Mouse (Mus musculus): ENCODE measurements at regions not wholly inside any gene's neighbourhood (a gene's known extent, or its start where the extent isn't known, plus 50 kb on each side); places are given as distances from the start of the nearest gene placed in this dataset.

DNA sequence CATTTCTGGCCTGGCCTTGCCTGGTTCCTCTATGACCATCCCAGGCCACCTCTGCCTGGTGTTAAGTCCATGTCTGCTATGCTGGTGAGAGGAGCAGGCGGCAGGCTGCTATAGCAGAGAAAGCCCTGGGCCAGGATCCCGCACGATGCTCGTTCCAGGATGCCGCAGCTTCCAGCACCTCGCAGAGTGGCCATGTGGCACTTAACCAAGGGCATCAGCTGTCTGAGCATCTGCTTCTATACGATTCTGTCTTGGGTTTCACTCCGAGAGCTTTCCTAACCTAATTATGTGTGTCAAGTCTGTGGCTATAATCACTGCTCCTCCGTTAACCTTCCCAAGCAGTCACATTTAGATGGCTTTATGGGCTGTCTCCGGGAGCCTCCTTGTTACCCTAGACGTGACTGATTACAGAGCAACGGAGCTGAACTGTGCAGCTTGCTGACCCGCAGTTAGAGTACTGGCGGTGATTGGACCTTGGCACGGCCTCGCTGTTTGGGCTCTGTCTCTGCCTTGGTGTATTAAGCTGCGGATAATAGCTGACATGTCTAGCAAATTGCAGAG, 64.4 kb downstream of the Ackr3 start:
- DNase-seq = no peak

DNA sequence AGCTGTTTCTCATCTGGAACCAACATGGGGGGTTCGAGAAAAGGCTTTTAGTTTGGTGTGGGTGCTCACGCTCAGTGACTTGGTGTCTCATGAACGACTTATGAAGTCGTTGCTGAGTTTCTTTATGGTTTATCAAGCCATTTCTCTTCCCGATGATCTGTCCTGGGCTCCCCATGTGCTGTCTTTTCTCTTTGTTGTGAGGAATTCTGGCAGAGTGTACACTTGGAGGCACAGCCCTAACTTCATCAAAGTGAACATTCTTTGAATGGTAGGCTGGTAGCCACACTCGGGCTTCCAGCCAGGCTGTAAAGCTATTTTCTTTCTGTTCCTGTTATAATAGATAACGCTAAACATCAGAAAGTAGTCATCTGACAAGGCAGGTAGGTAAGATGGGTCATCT, 65.2 kb downstream of the Ackr3 start:
- no peak for DNase-seq

DNA sequence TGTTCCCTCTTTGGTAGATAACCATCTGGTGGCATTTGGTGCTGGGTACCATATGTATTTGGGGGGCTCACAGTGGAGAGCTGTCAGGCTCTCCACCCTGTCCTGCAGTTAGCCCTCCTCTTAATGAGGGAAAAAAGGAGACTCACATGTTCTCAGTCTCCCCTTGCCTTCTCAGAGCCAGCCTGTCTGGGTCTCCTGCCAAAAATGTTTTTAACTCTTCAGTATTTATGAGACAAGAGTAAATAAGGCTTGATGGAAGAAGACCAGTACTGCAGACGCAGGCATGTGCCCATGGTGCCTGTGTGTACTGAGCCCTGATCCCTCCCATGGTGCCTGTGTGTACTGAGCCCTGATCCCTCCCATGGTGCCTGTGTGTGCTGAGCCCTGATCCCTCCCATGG, 66.1 kb downstream of the Ackr3 start:
- DNase-seq = no peak

DNA sequence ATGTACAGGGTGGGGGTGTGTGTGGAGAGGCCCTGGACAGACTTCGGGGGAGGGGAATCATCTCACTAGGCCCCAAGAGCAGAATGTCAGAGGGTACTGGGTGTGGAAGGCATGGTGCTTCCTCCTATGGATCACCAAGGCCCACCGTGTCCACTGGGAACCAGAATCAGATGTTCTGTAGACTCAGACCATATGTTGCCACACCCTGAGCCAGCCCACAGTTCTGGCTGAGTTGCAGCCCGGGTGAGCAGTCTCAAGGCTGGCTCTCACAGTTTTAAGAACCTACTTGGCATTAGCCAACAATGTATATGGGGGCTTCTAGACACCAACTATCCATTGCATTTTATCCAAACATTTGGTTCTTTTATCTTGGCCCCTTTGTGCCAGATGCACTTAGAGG, 67.5 kb downstream of the Ackr3 start:
- no peak for DNase-seq

DNA sequence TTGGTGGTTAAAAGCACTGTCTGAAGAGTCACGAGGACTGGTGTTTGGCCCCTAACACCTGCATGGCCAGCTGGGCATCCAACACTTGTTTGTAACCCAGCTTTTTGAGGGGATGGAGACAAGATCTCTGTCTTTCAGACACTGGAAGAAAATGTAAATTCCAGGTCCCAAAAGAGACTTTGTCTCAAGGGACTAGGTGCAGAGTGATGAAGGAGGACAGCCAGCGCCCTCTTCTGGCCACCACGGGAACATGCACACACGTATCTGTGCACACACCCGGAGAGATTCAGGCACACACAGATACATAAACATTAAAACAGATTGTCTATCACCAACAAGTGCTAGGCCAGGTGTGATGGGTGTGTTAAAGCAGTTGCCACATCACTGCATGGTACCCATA, 68.6 kb downstream of the Ackr3 start:
- DNase-seq = no peak

DNA sequence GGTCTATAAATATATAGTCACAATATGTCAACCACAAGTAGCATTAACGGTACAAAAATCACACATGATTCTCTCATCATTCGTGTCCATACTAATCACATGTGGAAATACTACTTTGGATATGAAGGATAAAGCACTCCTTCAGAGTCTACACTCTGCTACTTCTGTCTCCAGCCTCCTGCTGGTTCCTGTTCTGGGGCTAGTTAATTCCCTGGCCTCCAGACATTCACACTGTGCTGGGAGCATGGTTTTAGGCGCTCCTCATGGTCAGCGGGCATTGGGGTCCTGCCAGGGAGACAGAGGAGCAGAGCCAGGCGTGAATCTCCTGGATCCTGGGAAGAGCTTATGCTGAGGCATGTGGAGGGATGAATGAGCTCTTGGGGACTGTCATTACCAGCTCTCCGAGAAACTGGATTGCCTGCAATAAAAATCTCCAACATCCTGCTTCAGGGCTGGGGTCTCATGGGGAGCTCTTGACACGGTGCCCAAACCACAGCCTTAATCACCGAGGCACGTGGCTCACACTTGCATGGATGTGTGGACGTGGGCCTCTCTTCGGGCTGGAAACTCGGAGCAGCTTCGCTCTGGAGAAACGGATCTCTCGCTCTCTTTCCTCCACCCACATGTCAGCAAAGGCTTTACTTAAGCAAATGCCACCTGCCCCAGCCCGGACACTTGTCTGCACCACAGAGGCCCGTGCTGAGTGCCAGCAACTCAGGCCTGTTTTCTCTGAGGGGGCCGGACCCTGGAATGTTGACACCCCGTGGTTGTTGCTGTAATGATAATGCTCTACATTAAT, 69.2 kb downstream of the Ackr3 start:
- DNase-seq = peak in 1 of 2 experiments; percentile 33

DNA sequence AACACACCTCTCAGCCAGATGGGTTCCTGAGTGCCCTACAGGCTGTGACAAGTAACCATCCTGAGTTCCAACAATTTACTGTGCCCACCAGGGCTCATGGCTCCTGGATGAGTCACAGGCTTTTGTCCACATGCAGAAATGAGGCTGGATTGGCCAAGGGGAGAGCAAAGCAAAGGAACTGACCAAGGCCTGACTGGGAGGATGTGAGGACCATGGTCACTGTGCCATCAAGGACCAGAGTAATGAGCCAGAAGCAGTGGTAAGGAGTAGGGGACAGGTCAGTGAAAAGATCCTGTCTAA, 69.8 kb downstream of the Ackr3 start:
- DNase-seq = no peak

DNA sequence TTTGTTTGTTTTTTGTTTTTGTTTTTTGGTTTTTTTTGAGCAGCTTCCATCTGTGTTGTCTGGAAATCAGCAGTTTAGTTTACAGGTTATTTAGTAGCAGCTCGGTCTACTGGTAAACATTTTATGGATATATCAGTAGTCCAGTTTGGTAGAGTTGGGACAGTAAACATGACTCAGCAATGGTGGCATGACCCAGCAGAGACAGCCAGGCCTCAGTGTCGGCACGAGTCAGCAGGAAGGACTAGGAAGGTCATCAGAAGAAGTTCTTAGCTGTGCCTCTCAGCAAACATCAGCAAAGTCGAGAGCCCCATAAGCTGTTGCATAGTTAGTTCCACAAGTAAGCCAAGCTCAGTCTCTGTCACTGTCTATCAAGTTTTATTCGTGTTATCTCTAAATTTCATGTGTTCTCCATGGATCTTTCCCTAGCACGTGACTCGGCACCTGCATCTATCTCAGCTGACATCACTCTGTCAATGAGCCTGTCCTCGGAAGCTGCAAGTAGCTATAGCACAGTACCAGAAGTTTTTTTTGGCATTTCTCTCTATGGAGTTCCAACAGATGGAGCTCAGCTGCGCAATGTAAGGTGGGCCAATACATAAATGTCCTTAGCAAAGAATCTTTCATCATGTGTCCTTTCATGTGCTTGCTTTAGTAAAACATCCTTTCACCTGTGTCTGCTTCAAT, 71.3 kb downstream of the Ackr3 start:
- DNase-seq = no peak

DNA sequence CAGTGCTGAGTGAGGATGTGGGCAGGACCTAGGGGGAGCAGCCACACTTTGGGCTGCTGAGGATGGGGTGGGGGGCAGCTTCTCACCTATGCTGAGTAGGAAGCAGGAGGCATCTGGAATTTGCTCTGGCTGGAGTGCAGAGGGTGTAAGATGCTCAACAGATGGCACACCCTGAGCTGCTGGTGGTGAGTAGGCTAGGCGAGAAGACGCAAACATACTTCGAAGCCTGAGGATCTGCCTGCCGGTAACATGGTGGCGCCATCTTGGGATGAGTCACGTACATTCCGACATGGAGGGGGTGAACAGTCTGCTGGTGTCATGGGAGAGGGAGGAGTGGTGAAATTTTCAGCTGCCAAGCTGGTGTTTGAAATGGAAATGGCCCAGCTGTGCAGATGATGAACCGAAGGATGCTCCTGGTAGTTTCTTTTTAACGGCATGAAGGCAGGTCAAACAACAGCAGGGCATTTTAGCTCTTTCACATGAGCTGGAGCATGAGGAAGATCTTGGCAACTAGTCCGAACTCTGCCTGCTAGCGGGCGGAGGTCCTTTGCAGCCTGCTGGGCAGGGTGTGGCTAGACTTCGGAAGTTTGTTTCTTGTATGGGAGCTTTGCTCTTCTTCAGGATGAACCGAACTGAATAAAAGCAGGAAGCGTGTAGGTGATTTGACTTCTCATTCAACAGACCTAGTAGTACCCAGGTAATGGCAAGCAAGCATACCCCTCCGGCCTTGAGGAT, 72.2 kb downstream of the Ackr3 start:
- no peak for DNase-seq

DNA sequence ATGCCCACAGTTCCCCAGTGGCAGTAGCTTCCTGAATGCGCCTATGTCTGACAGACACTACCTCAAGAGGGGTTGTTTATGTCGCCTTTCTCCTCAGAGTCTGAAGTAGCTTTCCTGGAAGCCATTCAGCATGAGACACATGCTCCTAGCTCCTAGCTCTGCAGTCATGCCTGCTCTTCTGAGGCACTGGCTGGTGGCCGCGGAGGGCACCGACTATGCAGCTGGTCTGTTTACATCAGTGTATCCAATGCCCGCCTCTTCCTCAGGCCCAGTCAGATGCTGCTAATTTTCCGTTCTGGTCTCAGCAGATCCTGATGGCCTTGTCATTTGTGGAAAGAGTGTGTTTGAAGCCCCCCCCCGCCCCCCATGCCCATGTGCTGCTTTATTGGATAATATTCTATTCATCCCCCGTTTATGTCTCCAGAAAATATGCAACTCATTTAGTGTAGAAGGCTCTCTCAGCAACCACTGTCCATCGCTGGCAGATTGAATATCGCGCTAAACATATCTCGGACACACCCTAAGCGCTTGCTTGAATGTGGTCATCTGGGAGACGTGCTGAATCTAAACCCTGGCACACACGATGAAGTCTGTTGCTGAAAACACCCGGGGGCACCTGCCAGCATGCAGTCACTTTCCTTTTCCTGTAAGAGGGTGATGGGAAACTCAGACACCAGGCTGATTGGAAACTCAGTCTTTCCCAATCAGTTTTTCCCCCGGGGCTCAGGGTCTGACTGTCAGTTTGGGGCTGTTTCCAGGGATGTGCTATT, 73.9 kb downstream of the Ackr3 start:
- peak; percentile 28 to 44 for DNase-seq

DNA sequence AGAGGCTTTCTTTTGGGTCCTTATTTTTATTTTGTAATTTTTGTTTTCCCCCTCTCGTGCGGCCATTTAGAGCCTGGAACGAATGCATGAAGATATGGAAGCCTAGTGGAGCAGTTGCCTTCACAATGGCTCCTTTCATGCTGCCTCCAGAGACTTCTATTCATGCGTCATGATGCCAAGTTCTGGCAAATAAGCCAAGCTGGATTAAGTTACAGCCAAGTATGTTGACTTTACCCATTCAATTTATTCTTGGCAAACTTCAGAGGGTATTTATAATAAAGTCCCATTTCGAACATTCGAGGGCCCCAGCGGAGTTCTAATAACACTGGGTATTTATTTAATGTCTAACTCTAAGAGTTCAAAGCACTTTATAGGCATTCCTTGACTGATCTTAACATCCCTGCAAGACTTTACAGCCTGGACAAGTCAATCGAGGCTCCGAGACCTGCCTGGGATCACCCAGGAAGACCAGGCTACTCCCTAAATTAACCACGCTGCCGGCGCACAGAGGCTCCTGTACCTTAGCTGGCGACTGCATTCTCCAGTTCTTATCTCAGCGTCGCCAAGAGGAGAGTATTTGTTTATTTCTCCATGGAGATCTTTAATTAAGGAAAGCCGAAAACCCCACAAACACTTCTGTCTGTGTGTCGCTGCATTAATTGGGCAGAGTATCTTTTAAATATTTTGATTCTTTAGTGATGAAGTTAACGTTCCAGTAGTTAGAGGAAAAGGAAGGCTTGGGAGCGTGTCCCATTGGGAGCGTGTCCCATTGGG, 75.5 kb downstream of the Ackr3 start:
- peak in 1 of 2 experiments; percentile 56 for DNase-seq

DNA sequence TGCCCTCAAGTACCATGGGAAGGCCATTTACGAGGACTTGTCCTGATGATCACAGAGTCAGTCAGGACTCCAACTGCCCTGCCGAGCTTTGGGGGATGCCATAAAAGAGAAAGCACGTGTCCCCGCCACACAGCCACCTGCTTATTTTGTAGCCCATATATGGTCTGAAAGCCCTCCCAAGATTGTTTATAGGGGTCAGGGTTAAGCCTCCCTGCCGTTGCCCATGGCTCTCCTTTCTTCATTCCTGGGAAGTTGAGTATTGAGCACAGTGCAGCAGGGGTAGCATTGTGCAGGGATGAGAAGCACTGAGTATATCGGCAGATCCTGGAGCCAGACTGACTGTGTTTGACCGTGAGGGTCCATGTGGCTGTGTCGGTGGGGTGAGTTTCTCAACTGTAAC, 76.4 kb downstream of the Ackr3 start:
- no peak for DNase-seq

DNA sequence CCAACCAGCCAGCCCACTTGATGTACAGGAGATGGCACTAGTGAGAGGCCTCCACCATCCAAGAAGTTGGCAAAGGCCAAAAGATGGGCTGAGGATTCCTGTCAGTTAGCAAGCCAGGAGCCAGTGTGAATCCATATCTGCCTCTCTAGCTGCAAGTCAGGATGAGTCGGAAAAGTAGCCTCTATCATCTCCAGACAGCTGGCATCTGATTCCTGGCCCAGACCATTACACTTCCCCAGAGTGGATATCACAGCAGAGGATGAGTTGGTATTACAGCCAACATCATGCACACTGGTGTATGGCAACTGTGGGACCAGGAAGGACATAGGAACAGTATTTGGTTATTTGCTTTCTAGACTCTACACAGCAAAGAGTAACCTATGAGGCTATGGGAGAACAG, 77.5 kb downstream of the Ackr3 start:
- DNase-seq = no peak

DNA sequence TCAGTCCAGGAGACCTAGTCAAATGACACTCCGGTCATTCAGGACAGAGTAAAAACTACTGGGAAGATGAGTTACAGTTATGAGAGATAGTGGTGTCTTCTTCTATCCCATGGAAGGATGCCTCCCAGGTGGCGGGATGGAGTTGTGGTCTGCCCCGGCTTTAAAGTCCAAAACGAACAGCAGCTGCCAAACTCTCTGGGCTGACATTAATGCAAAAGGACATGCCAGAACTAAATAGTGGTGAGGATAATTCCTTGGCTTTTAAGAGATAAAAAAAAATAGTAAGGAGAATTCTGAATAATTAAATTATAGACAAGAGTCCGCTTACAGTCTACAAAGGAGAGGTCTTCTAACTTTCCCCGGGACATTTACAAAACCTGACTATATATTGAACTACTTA, 78.2 kb downstream of the Ackr3 start:
- no peak for DNase-seq

DNA sequence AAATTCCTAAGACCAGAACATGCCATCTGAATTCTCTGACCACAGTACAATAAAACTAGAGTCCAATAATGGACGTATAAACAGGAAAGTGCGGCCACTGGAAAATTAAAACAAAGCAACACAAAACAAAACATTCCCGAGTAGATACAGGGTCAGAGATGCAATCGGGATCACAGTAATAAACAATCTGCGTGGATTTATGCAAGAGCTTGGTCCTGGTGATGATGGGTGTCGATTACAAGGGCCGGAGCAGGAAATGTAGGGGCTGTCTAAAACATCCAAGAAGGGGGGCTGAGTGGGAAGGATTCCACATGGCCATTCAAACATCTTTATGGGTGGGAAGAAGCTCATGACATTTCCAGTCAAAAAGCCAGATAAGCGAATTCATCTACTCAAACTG, 78.6 kb downstream of the Ackr3 start:
- peak; percentile 28 to 61 for DNase-seq

DNA sequence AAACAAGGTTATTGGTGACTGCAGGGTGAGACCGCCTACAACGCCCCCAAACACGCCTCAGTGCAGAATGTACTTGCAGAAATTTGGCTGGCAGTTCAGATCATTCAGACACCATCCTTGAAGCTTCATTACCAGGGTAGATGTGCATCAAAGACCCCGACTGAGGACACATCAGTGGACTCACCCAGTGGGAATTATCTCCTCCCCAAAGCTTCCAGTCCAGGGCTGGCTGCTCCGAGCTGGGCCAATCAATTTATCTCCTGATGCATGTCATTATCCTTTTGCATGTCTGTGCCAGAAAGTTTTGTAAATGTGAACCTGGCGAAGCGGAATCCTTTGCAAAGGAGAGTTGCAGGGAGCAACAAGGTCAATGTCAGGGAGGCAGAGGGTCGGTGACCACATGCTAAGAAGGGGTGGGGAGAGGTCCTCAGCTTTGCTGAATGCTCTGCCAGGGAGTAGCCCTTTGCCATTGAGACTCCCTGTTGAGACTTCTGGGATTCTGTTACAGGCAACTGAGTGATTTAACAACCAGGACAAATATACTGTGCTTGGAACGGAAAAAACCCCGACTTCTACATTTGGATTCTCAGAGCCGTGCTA, 79.5 kb downstream of the Ackr3 start:
- no peak for DNase-seq

DNA sequence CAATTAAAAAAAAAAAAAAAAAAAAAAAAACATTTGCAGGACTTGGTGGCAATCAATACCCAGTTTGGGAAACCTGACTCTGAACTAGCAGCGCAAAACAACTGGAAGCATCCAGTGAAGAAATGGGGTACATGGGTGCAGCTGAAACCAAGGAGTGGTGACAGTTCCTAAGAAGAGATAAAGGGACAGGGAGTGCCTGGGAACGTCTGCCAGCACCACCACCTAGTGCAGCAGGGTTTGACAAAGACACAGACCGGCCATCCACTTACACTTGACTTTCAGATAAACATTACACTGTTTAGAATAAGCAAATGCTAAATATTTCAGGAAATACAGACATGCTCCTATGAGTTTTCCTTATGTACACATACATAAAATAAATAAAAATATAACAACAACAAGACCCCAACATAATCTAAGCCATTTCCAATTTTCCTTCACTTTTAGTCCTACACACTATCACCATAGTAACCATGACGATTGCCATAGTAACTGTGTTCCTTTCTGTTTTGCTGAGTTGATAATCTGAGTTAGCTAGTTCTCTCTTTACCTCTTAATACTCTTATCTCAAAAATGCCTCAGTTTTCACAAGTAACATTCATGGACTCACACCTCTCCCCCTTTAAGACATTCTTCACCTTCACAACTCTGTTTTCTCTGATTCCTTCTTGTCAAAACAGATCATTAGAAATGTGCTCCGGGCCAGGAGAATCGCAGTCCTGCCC, 80.3 kb downstream of the Ackr3 start:
- DNase-seq = no peak

DNA sequence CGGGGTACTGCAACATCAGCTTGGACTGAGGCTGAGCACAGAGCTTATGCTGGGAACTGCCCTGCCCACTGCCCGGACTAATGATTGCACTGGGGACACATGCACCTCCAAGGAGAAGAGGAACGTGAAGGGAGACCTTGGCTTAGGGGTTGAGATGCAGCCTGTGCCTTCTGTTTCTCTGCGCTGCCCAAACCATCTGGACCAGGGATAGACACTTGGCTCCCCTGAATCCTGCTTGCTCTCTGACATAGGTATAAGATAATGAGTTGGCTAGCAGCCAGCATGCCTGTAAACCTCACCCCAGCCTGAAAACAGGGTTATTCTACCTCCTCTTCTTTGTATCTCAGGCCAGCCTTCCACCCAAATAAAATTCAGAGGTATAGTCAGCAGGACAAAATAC, 81.5 kb downstream of the Ackr3 start:
- DNase-seq = no peak

DNA sequence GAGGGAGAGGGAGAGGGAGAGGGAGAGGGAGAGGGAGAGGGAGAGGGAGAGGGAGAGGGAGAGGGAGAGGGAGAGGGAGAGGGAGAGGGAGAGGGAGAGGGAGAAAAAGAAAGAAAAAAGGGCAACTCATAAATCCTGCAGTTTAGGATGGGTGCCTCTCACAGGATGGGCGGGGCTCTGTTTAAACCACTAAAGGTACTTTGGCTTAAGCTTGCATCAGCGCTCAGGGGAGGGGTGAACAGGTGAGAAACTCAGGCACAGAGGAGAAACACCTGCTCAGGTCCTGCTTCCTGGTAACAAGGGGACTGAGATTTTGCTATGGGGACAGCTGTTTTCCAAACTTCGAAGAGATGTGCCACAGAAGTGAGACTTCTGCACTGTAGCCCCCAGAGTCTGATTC, 83.5 kb downstream of the Ackr3 start:
- DNase-seq = no peak

DNA sequence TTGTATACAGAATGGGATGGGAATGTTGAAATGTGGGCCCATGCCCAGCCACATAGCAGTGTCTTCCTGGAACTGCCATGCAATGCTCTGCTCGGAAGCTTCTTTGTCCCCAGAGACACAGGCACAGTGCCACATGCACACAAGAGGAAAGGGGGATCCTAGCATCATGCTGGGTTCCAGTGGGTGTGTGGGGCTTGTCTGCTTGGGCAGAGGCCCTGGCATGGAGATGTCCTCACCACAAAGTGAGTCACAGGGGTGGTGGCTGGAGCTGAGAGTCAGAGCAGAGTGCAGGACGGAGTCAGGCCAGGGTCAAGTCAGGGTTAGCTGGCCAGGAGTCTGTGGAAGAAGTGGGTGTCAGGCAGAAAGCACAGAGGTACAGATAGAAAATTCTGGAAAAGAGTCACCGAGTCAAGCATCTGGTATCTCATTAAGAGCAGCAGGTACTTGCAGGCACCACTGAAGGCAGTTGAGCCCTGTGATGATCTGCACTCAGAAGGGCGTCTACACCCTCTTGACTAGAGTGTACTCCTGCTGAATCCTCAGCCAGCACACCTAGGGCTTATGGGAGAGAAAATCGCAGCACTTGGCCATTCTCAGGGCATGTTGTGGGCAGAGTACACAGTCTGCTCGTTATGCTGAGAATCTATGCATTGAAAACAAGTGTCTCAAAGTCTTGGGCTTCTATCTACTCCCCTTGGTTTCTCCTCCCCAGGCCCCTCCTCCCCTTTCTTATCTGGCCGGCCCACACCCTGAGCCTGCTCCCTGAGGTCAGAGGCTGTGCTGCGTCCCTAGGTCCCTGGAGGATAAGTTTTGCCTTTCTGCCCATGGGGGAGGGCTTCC, 85.3 kb downstream of the Ackr3 start:
- DNase-seq = peak in 1 of 2 experiments; percentile 22

All from lung, adult 18-20 months (tissue).